Mouse (Mus musculus) E14TG2a.4 (cell line): ENCODE measurements around the gene Iqck.

Experiments
- H3K27me3 ChIP-seq: 2 replicates; pipeline ENCODE4 v1.6.1; 2014; ENCODE audit warnings: low read length, control low read depth; ENCODE audit not compliant: insufficient read depth
- H3K36me3 ChIP-seq: 2 replicates; pipeline ENCODE4 v1.6.1; 2014; ENCODE audit warnings: low read length, control low read depth; ENCODE audit not compliant: insufficient read depth
- H3K4me1 ChIP-seq: replicated peaks from 2 replicates; pipeline ENCODE4 v1.6.1; 2014; ENCODE audit warnings: low read depth, low read length, control low read depth
- H3K4me3 ChIP-seq: replicated peaks from 2 replicates; pipeline ENCODE4 v1.5.1; 2014; ENCODE audit warnings: mild to moderate bottlenecking, low read length
- H3K9me3 ChIP-seq: 2 replicates; pipeline ENCODE4 v1.6.1; 2014; ENCODE audit warnings: low read length, control low read depth
- CTCF ChIP-seq: conservative IDR thresholded peaks from 2 replicates; pipeline ENCODE4 v1.5.1; 2014; ENCODE audit warnings: low read length
- NANOG ChIP-seq: IDR thresholded peaks from 2 replicates; pipeline ENCODE4 v1.6.1; 2014; ENCODE audit warnings: borderline replicate concordance, low read length, mixed read lengths
- POU5F1 ChIP-seq: IDR thresholded peaks from 2 replicates; pipeline ENCODE4 v1.6.1; 2014; ENCODE audit warnings: low read length, borderline replicate concordance

Iqck gene

GRCm38 (mm10) chr7:118977167-118977543 is 121.6 kb downstream of the Iqck start:
- no peaks in the 10 kb centered on the region for H3K9me3 ChIP-seq
- no peak overlapping the region for H3K4me3 ChIP-seq
- peaks cover 70% of the 10 kb centered on the region for H3K36me3 ChIP-seq
- TF ChIP-seq CTCF (no peak), POU5F1 (no peak), NANOG (no peak)
- no peaks in the 10 kb centered on the region for H3K27me3 ChIP-seq
- H3K4me1 ChIP-seq, result peaks cover 43% of the 10 kb centered on the region

- TF ChIP-seq CTCF (no peak), NANOG (no peak)
- Histone ChIP-seq H3K9me3 (no peaks in the 10 kb centered on the region), H3K4me3 (no peak overlapping the region), H3K27me3 (no peaks in the 10 kb centered on the region), H3K36me3 (peaks cover 84% of the 10 kb centered on the region), H3K4me1 (peaks cover 38% of the 10 kb centered on the region)
Observed at GRCm38 (mm10) chr7:118979121-118979520, 123.6 kb downstream of the Iqck start.

GRCm38 (mm10) chr7:118979708-118980107 is 124.2 kb downstream of the Iqck start:
- Histone ChIP-seq H3K36me3 (peaks cover 81% of the 10 kb centered on the region), H3K4me1 (peaks cover 44% of the 10 kb centered on the region), H3K9me3 (no peaks in the 10 kb centered on the region), H3K27me3 (no peaks in the 10 kb centered on the region), H3K4me3 (no peak overlapping the region)
- TF ChIP-seq CTCF (no peak), POU5F1 (no peak), NANOG (no peak)

- Histone ChIP-seq H3K27me3 (no peaks in the 10 kb centered on the region), H3K9me3 (no peaks in the 10 kb centered on the region), H3K36me3 (peaks cover 65% of the 10 kb centered on the region), H3K4me3 (no peak overlapping the region), H3K4me1 (peaks cover 52% of the 10 kb centered on the region)
- no peak for TF ChIP-seq CTCF
- no peak for TF ChIP-seq NANOG
Observed at GRCm38 (mm10) chr7:118981346-118981745, 125.8 kb downstream of the Iqck start.

GRCm38 (mm10) chr7:118981831-118982230 is 126.3 kb downstream of the Iqck start:
- Histone ChIP-seq H3K4me1 (peaks cover 49% of the 10 kb centered on the region), H3K36me3 (peaks cover 63% of the 10 kb centered on the region), H3K4me3 (no peak overlapping the region), H3K27me3 (no peaks in the 10 kb centered on the region), H3K9me3 (no peaks in the 10 kb centered on the region)
- TF ChIP-seq NANOG (no peak), CTCF (no peak), POU5F1 (no peak)

- peaks cover 49% of the 10 kb centered on the region for H3K4me1 ChIP-seq
- TF ChIP-seq POU5F1, result no peak
- TF ChIP-seq NANOG, result no peak
- no peak for TF ChIP-seq CTCF
- H3K4me3 ChIP-seq, result no peak overlapping the region
Observed at GRCm38 (mm10) chr7:118982586-118982985, 127.0 kb downstream of the Iqck start.

GRCm38 (mm10) chr7:118983961-118984360 is 128.4 kb downstream of the Iqck start:
- 0 out of 2 replicates have a peak, but pooled peaks cover 5% of the 10 kb centered on the region for H3K27me3 ChIP-seq
- no peak for TF ChIP-seq NANOG
- TF ChIP-seq CTCF, result no peak
- TF ChIP-seq POU5F1, result no peak
- H3K36me3 ChIP-seq, result peaks cover 46% of the 10 kb centered on the region
- peak overlapping the region; percentile 49 for H3K4me3 ChIP-seq
- peaks cover 44% of the 10 kb centered on the region for H3K4me1 ChIP-seq
- no peaks in the 10 kb centered on the region for H3K9me3 ChIP-seq

More at GRCm38 (mm10) chr7:118982586-118982985, 127.0 kb downstream of the Iqck start:
- Histone ChIP-seq H3K36me3 (peaks cover 58% of the 10 kb centered on the region), H3K9me3 (no peaks in the 10 kb centered on the region), H3K27me3 (0 out of 2 replicates have a peak, but pooled peaks cover 2% of the 10 kb centered on the region)

- Histone ChIP-seq H3K36me3 (peaks cover 34% of the 10 kb centered on the region), H3K27me3 (0 out of 2 replicates have a peak, but pooled peaks cover 5% of the 10 kb centered on the region), H3K9me3 (no peaks in the 10 kb centered on the region), H3K4me3 (no peak overlapping the region), H3K4me1 (peaks cover 62% of the 10 kb centered on the region)
- TF ChIP-seq CTCF, result no peak
- TF ChIP-seq POU5F1, result no peak
Observed at GRCm38 (mm10) chr7:118985786-118986185, 130.2 kb downstream of the Iqck start.

GRCm38 (mm10) chr7:118986369-118986768 is 130.8 kb downstream of the Iqck start:
- Histone ChIP-seq H3K4me1 (peaks cover 67% of the 10 kb centered on the region), H3K27me3 (0 out of 2 replicates have a peak, but pooled peaks cover 5% of the 10 kb centered on the region), H3K4me3 (no peak overlapping the region), H3K36me3 (peaks cover 28% of the 10 kb centered on the region), H3K9me3 (no peaks in the 10 kb centered on the region)
- TF ChIP-seq CTCF (no peak), NANOG (no peak), POU5F1 (no peak)
